In the genomic region with DNA sequence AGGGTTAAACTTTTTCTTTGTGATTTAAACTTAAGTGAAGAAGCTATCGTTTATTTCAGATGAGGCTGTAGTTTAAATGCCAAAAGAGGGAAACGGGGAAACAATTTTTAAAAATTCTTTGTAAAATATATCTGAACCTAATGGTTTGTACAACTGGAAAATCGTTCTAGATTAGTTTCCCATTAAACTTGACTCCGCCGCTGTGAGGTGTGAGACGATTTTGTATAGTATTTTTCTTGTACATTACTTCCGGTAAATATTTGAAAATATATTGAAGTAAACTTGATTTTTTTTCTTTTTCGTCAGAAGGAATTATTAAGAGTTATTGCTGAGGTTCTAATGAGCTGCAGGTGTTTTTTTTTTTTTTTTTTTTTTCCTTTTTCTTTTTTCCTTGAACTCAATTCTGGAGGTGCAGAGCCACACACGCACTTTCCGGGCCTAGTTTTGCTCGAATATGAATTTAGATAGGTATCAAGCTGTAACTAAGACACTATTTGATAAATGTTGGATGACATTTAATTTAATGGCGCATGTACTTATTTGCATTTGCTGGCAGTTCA, we compare ENCODE assay signal across 23 mouse cellular contexts. TPM values are rescaled to one million over a fixed set of nuclear protein-coding genes. Genes with fewer than 3 reads are reported as not detected.
DNase-seq lines count a peak whose midpoint lies in the region; ATAC-seq and TF ChIP-seq lines count a peak whose summit lies in the region.
"Had no signal": no experiment of that assay in that cellular context is flagged by ENCODE, and none has a peak within 500 bp of the region (broad histone marks: within the 10 kb centered on the region; RNA-seq: fewer than 3 reads in every experiment).

No protein-coding gene starts in this region.

- no peak for ATAC-seq in hindbrain, embryonic 11.5 days (ENCODE audit: low FRiP score)
- ATAC-seq in hindbrain, embryonic 16.5 days, result no peak
- ATAC-seq in forebrain, embryonic 14.5 days, result no peak
- no peak for ATAC-seq in midbrain, embryonic 13.5 days
- ATAC-seq: CD4-positive, CD25-positive, alpha-beta regulatory T cell, adult 4 months; intestine, embryonic 16.5 days had no signal

- 0 out of 2 replicates have a peak overlapping the region, but pooled peaks have one; percentile 2 for H3K4me2 ChIP-seq in hindbrain, embryonic 11.5 days (replicated peaks; ENCODE audit: low read depth, low read length)
- H3K4me2 ChIP-seq in hindbrain, embryonic 16.5 days (ENCODE audit: low read length), result no peak overlapping the region
- H3K4me2 ChIP-seq in forebrain, embryonic 14.5 days (ENCODE audit: low read length), result peak overlapping the region; percentile 61
- 0 out of 2 replicates have a peak overlapping the region, but pooled peaks have one; percentile 17 for H3K4me2 ChIP-seq in midbrain, embryonic 13.5 days (replicated peaks)
- H3K4me2 ChIP-seq: heart, embryonic 15.5 days had no signal

- no peak for TF ChIP-seq CTCF in brain, embryonic 14.5 days (IDR thresholded peaks at IDR 0.05; ENCODE audit: borderline replicate concordance, extremely low read depth, insufficient read depth, insufficient read length)

- DNase-seq in hindbrain, embryonic 11.5 days (ENCODE audit: low spot score), result no peak
- DNase-seq in brain, embryonic 14.5 days (ENCODE audit: low read depth), result peak; percentile 42
- DNase-seq in forebrain, embryonic 14.5 days (ENCODE audit: low spot score), result no peak
- no peak for DNase-seq in adrenal gland, postnatal 14 days
- DNase-seq in right cerebral cortex, postnatal 25 days, result no peak
- DNase-seq in cerebellum, adult 9-10 months, result no peak
- DNase-seq: cerebellum, adult 2 months; right cerebral cortex, adult 18-20 months; thymus, postnatal 14 days had no signal

- no peak overlapping the region for H3K27ac ChIP-seq in hindbrain, embryonic 11.5 days (ENCODE audit: low read depth, low read length)
- H3K27ac ChIP-seq in hindbrain, embryonic 16.5 days (ENCODE audit: low read depth, low read length), result no peak overlapping the region
- H3K27ac ChIP-seq in forebrain, embryonic 14.5 days (ENCODE audit: low read depth, low read length), result no peak overlapping the region
- H3K27ac ChIP-seq in midbrain, embryonic 13.5 days, result no peak overlapping the region
- H3K27ac ChIP-seq: heart, embryonic 15.5 days; limb, embryonic 13.5 days; liver, embryonic 14.5 days had no signal

- peaks cover 2% of the 10 kb centered on the region; the same call in 1 of the 2 replicates for H3K4me1 ChIP-seq in hindbrain, embryonic 11.5 days (replicated peaks; ENCODE audit: control insufficient read depth, insufficient read depth, low read length)
- H3K4me1 ChIP-seq in hindbrain, embryonic 16.5 days (ENCODE audit: control insufficient read depth, insufficient read depth, low read depth, low read length), result peaks cover 16% of the 10 kb centered on the region
- H3K4me1 ChIP-seq in forebrain, embryonic 14.5 days (ENCODE audit: control insufficient read depth, insufficient read depth, low read length), result peaks cover 4% of the 10 kb centered on the region; the same call in 1 of the 2 replicates
- H3K4me1 ChIP-seq in midbrain, embryonic 13.5 days (replicated peaks), result peaks cover 45% of the 10 kb centered on the region

- no peaks in the 10 kb centered on the region for H3K9me3 ChIP-seq in hindbrain, embryonic 11.5 days (ENCODE audit: control insufficient read depth, low read length)
- no peaks in the 10 kb centered on the region for H3K9me3 ChIP-seq in hindbrain, embryonic 16.5 days (ENCODE audit: control insufficient read depth, low read length)
- no peaks in the 10 kb centered on the region for H3K9me3 ChIP-seq in forebrain, embryonic 14.5 days (replicated peaks; ENCODE audit: control insufficient read depth, low read length)
- H3K9me3 ChIP-seq in midbrain, embryonic 13.5 days, result no peaks in the 10 kb centered on the region
- H3K9me3 ChIP-seq: heart, embryonic 15.5 days; limb, embryonic 13.5 days had no signal

- H3K36me3 ChIP-seq in hindbrain, embryonic 11.5 days (ENCODE audit: control insufficient read depth, insufficient read depth, low read length), result no peaks in the 10 kb centered on the region
- H3K36me3 ChIP-seq in hindbrain, embryonic 16.5 days (ENCODE audit: control insufficient read depth, insufficient read depth, low read length), result no peaks in the 10 kb centered on the region
- no peaks in the 10 kb centered on the region for H3K36me3 ChIP-seq in forebrain, embryonic 14.5 days (ENCODE audit: control insufficient read depth, insufficient read depth, low read length)
- H3K36me3 ChIP-seq in midbrain, embryonic 13.5 days, result no peaks in the 10 kb centered on the region
- H3K36me3 ChIP-seq: G1E; heart, embryonic 15.5 days; limb, embryonic 13.5 days had no signal

- H3K27me3 ChIP-seq in hindbrain, embryonic 11.5 days (ENCODE audit: control insufficient read depth, insufficient read depth, low read length), result peaks cover 54% of the 10 kb centered on the region
- H3K27me3 ChIP-seq in hindbrain, embryonic 16.5 days (replicated peaks; ENCODE audit: control insufficient read depth, insufficient read depth, low read length), result peaks cover 28% of the 10 kb centered on the region
- H3K27me3 ChIP-seq in forebrain, embryonic 14.5 days (replicated peaks; ENCODE audit: control insufficient read depth, insufficient read depth, low read length), result peaks cover 35% of the 10 kb centered on the region
- H3K27me3 ChIP-seq in midbrain, embryonic 13.5 days, result peaks cover 75% of the 10 kb centered on the region

- peak overlapping the region; percentile 55 for H3K4me3 ChIP-seq in hindbrain, embryonic 11.5 days (ENCODE audit: low read depth, low read length)
- no peak overlapping the region for H3K4me3 ChIP-seq in hindbrain, embryonic 16.5 days (ENCODE audit: low read length)
- H3K4me3 ChIP-seq in forebrain, embryonic 14.5 days (ENCODE audit: low read depth, low read length), result peak overlapping the region; percentile 46
- peak overlapping the region; percentile 46; the same call in 1 of the 2 replicates for H3K4me3 ChIP-seq in midbrain, embryonic 13.5 days (replicated peaks)

- WGBS in hindbrain, embryonic 11.5 days, result 18% methylated on average over 12 of the region's 12 CpGs
- 20% methylated on average over 12 of the region's 12 CpGs for WGBS in hindbrain, embryonic 16.5 days
- WGBS in forebrain, embryonic 14.5 days, result 12% methylated on average over 12 of the region's 12 CpGs
- WGBS in midbrain, embryonic 13.5 days, result 17% methylated on average over 12 of the region's 12 CpGs

- no peak overlapping the region; the same call in 1 of the 2 replicates for H3K9ac ChIP-seq in hindbrain, embryonic 11.5 days (ENCODE audit: low read depth, low read length)
- no peak overlapping the region for H3K9ac ChIP-seq in hindbrain, embryonic 16.5 days (ENCODE audit: low read depth, low read length)
- H3K9ac ChIP-seq in forebrain, embryonic 14.5 days (ENCODE audit: low read length), result peak overlapping the region; percentile 40; the same call in 1 of the 2 replicates
- H3K9ac ChIP-seq in midbrain, embryonic 13.5 days (replicated peaks), result no peak overlapping the region
- H3K9ac ChIP-seq: heart, embryonic 15.5 days; limb, embryonic 13.5 days; liver, embryonic 14.5 days had no signal

- TF ChIP-seq POLR2A in brain, embryonic 14.5 days (IDR thresholded peaks at IDR 0.05; ENCODE audit: borderline replicate concordance, extremely low read depth, insufficient read depth, insufficient read length, poor library complexity, severe bottlenecking), result no peak

RNA-seq across cellular contexts. Expression of a gene that starts 4.8 kb away (rescaled TPM):
- polyA plus RNA-seq in hindbrain, embryonic 11.5 days (2014; fragmentation: Nextera tagmentation; extraction: Ambion mirVana), result 10.8 and 12.2 TPM in 2 replicates
- 1.6 and 2.5 TPM in 2 replicates for polyA plus RNA-seq in hindbrain, embryonic 16.5 days (2015; fragmentation: Nextera tagmentation; extraction: Ambion mirVana)
- 7.5 and 10.7 TPM in 2 replicates for polyA plus RNA-seq in brain, embryonic 14.5 days (2012; rRNA removed)
- polyA plus RNA-seq in forebrain, embryonic 14.5 days (2014; fragmentation: Nextera tagmentation; extraction: Ambion mirVana), result 10.6 and 11.3 TPM in 2 replicates
- 5.7 and 6.5 TPM in 2 replicates for polyA plus RNA-seq in midbrain, embryonic 13.5 days (2015; fragmentation: Nextera tagmentation; extraction: Ambion mirVana)
- not detected in 2 replicates for total RNA-seq in adrenal gland, postnatal 14 days (2021)
- total RNA-seq: gastrocnemius, adult 8-10 months; granulocyte monocyte progenitor cell, adult 5-6 weeks; hematopoietic stem cell, adult 5-6 weeks had no signal
- polyA plus RNA-seq: CD4-positive, CD25-positive, alpha-beta regulatory T cell, adult 4 months; G1E; heart, embryonic 15.5 days; intestine, embryonic 16.5 days; kidney, embryonic 16.5 days; large intestine, adult 2 months; testis, adult 2 months had no signal
